ENCODE assay signal across 8 mouse cellular contexts in genomic region chr5:18359376-18360280, GRCm38 (mm10). TPM values are rescaled to one million over a fixed set of nuclear protein-coding genes. Genes with fewer than 3 reads are reported as not detected.
DNase-seq lines count a peak whose midpoint lies in the region; ATAC-seq and TF ChIP-seq lines count a peak whose summit lies in the region.

No protein-coding gene starts in this region.

- H3K4me2 ChIP-seq in hindbrain, embryonic 15.5 days: peak overlapping the region; percentile 80
- peak overlapping the region; percentile 93 for H3K4me2 ChIP-seq in midbrain, embryonic 12.5 days (replicated peaks)
- H3K4me2 ChIP-seq in stomach, postnatal 0 days (replicated peaks; ENCODE audit: low read depth): peak overlapping the region; percentile 96

- DNase-seq in gastrocnemius, adult 18-20 months (ENCODE audit: low spot score): peak; percentile 1
- DNase-seq in gastrocnemius, adult 8-10 months (ENCODE audit: low spot score in 2 of 2): no peak
- peak; percentile 66 to 77 for DNase-seq in cerebellum, postnatal 10 days
- peak; percentile 42 to 55 for DNase-seq in frontal cortex, postnatal 36 days (ENCODE audit: low spot score in 2 of 2)
- peak; percentile 38 to 51 for DNase-seq in left cerebral cortex, postnatal 14 days (ENCODE audit: low spot score in 2 of 2)
- peak; percentile 45 for DNase-seq in stomach, postnatal 0 days (ENCODE audit: low spot score)

- TF ChIP-seq CTCF in stomach, postnatal 0 days (IDR thresholded peaks at IDR 0.05; ENCODE audit: low read depth): no peak

- H3K9me3 ChIP-seq in hindbrain, embryonic 15.5 days: no peaks in the 10 kb centered on the region
- no peaks in the 10 kb centered on the region for H3K9me3 ChIP-seq in midbrain, embryonic 12.5 days
- no peaks in the 10 kb centered on the region for H3K9me3 ChIP-seq in stomach, postnatal 0 days (ENCODE audit: control insufficient read depth, low read length)

- intact Hi-C loops in left cerebral cortex, postnatal 14 days (cut with DNase I): loop anchor here (2.0 to 5.0 kb wide), 2 partner anchors 88 to 271 kb away; no protein-coding TSS in a partner anchor

- H3K9ac ChIP-seq in hindbrain, embryonic 15.5 days: peak overlapping the region; percentile 96
- peak overlapping the region; percentile 84 for H3K9ac ChIP-seq in midbrain, embryonic 12.5 days (replicated peaks)
- H3K9ac ChIP-seq in stomach, postnatal 0 days (ENCODE audit: low read length): peak overlapping the region; percentile 73

- H3K4me3 ChIP-seq in hindbrain, embryonic 15.5 days: peak overlapping the region; percentile 98
- H3K4me3 ChIP-seq in midbrain, embryonic 12.5 days: peak overlapping the region; percentile 80
- H3K4me3 ChIP-seq in stomach, postnatal 0 days (ENCODE audit: low read depth, low read length): peak overlapping the region; percentile 87

- peaks cover 26% of the 10 kb centered on the region for H3K4me1 ChIP-seq in hindbrain, embryonic 15.5 days (replicated peaks)
- H3K4me1 ChIP-seq in midbrain, embryonic 12.5 days: no peaks in the 10 kb centered on the region
- H3K4me1 ChIP-seq in stomach, postnatal 0 days (replicated peaks; ENCODE audit: control insufficient read depth, insufficient read depth): no peaks in the 10 kb centered on the region; the same call in 1 of the 2 replicates

- H3K27ac ChIP-seq in hindbrain, embryonic 15.5 days (replicated peaks): peak overlapping the region; percentile 88
- peak overlapping the region; percentile 79 for H3K27ac ChIP-seq in midbrain, embryonic 12.5 days (replicated peaks)
- peak overlapping the region; percentile 61 for H3K27ac ChIP-seq in stomach, postnatal 0 days (replicated peaks)

- no peaks in the 10 kb centered on the region for H3K27me3 ChIP-seq in hindbrain, embryonic 15.5 days
- peaks cover 8% of the 10 kb centered on the region for H3K27me3 ChIP-seq in midbrain, embryonic 12.5 days
- no peaks in the 10 kb centered on the region for H3K27me3 ChIP-seq in stomach, postnatal 0 days (ENCODE audit: control insufficient read depth, insufficient read depth, low read length)

- peak; percentile 91 for ATAC-seq in hindbrain, embryonic 15.5 days (ENCODE audit: low FRiP score, low read depth)
- peak; percentile 90 for ATAC-seq in midbrain, embryonic 12.5 days (ENCODE audit: low FRiP score, low read depth)
- peak; percentile 79 for ATAC-seq in stomach, postnatal 0 days (ENCODE audit: low FRiP score, low TSS enrichment)

- under 1% methylated on average over 75 of the region's 76 CpGs for WGBS in hindbrain, embryonic 15.5 days
- under 1% methylated on average over 76 of the region's 76 CpGs for WGBS in midbrain, embryonic 12.5 days
- under 1% methylated on average over 71 of the region's 76 CpGs for WGBS in stomach, postnatal 0 days

- TF ChIP-seq EP300 in stomach, postnatal 0 days (optimal IDR thresholded peaks at IDR 0.05): no peak

- no peaks in the 10 kb centered on the region for H3K36me3 ChIP-seq in hindbrain, embryonic 15.5 days
- no peaks in the 10 kb centered on the region for H3K36me3 ChIP-seq in midbrain, embryonic 12.5 days
- no peaks in the 10 kb centered on the region for H3K36me3 ChIP-seq in stomach, postnatal 0 days (ENCODE audit: control insufficient read depth, insufficient read depth, low read length)

RNA-seq across cellular contexts. Expression of gene Gnai1, which starts 0.5 kb away (rescaled TPM):
- 1 to 10 TPM; 1.7 to 3.5 TPM for total RNA-seq in gastrocnemius, adult 18-20 months (2021)
- total RNA-seq in gastrocnemius, adult 8-10 months (2022): 1 to 10 TPM; 1.0 to 4.3 (median 2.0) TPM
- polyA plus RNA-seq in hindbrain, embryonic 15.5 days (2015; fragmentation: Nextera tagmentation; extraction: Ambion mirVana): 86.2 and 88.4 TPM in 2 replicates
- total RNA-seq in left cerebral cortex, postnatal 14 days (2021): 100 to 1,000 TPM; 198 to 202 TPM
- polyA plus RNA-seq in midbrain, embryonic 12.5 days (2016; fragmentation: Nextera tagmentation; extraction: Ambion mirVana): 29.5 and 29.6 TPM in 2 replicates
- polyA plus RNA-seq in stomach, postnatal 0 days (2015; fragmentation: Nextera tagmentation; extraction: Ambion mirVana): 18.1 and 19.1 TPM in 2 replicates

Comparison
In these comparisons a context has a peak if more than half of its experiments do, and no peak if none do; other contexts are left out.
1. DNase-seq: peak in gastrocnemius, adult 18-20 months (single experiment), cerebellum, postnatal 10 days (2 of 2), frontal cortex, postnatal 36 days (2 of 2), left cerebral cortex, postnatal 14 days (2 of 2) and stomach, postnatal 0 days (single experiment); none in gastrocnemius, adult 8-10 months (0 of 2).
2. RNA of gene Gnai1, which starts 0.5 kb away (total RNA-seq): 198 to 202 TPM in left cerebral cortex, postnatal 14 days; 1.7 to 3.5 TPM in gastrocnemius, adult 18-20 months and 1.0 to 4.3 TPM in gastrocnemius, adult 8-10 months; every median in the first group is over 10 times any median in the second.
3. Peak in every context shown above with its lines, with median percentiles within 50 percentile points of each other: ATAC-seq, H3K27ac ChIP-seq, H3K4me2 ChIP-seq, H3K4me3 ChIP-seq and H3K9ac ChIP-seq.